Mouse (Mus musculus) embryonic facial prominence, embryonic 14.5 days (tissue): ENCODE measurements around the gene Syn3. TPM values are rescaled to one million over a fixed set of nuclear protein-coding genes. Genes with fewer than 3 reads are reported as not detected.
A peak's percentile ranks its signal among the peaks of the same experiment; 100 is the strongest.

ENCODE experiments used
- ATAC-seq: fragments of 200-750 bp; cut with Nextera tagmentation; 2 replicates; pipeline ENCODE4 v1.8.0; 2017; ENCODE audit warnings: low read depth, moderate number of reproducible peaks, moderate TSS enrichment
- DNase-seq: peaks from one replicate; pipeline ENCODE4 v3.0.0-alpha.2; 2015; ENCODE audit warnings: low spot score
- H3K27ac ChIP-seq: fragments of 300-500 bp; sonication (generic); replicated peaks from 2 replicates; pipeline ENCODE4 v1.5.1; 2014; ENCODE audit warnings: low read depth, mild to moderate bottlenecking, low read length, moderate library complexity
- H3K27me3 ChIP-seq: fragments of 300-500 bp; sonication (generic); replicated peaks from 2 replicates; pipeline ENCODE4 v1.6.1; 2014; ENCODE audit warnings: low read length; ENCODE audit not compliant: control insufficient read depth, insufficient read depth
- H3K36me3 ChIP-seq: fragments of 300-500 bp; sonication (generic); 2 replicates; pipeline ENCODE4 v1.6.1; 2014; ENCODE audit warnings: low read length, mixed read lengths; ENCODE audit not compliant: control insufficient read depth, insufficient read depth
- H3K4me1 ChIP-seq: fragments of 300-500 bp; sonication (generic); 2 replicates; pipeline ENCODE4 v1.6.1; 2014; ENCODE audit warnings: antibody characterized with exemption, low read length; ENCODE audit not compliant: control insufficient read depth, insufficient read depth
- H3K4me2 ChIP-seq: fragments of 300-500 bp; sonication (generic); 2 replicates; pipeline ENCODE4 v1.6.1; 2014; ENCODE audit warnings: low read depth, mild to moderate bottlenecking, low read length, moderate library complexity, mixed read lengths
- H3K4me3 ChIP-seq: fragments of 300-500 bp; sonication (generic); 2 replicates; pipeline ENCODE4 v1.5.1; 2014; ENCODE audit warnings: low read depth, mild to moderate bottlenecking, low read length
- H3K9ac ChIP-seq: fragments of 300-500 bp; sonication (generic); 2 replicates; pipeline ENCODE4 v1.6.1; 2014; ENCODE audit warnings: low read depth, mild to moderate bottlenecking, low read length, moderate library complexity, mixed read lengths
- H3K9me3 ChIP-seq: fragments of 300-500 bp; sonication (generic); 2 replicates; pipeline ENCODE4 v1.6.1; 2016; ENCODE audit warnings: low read length; ENCODE audit not compliant: control insufficient read depth
- WGBS: fragments of 180-500 bp; shearing (Covaris S2); extraction: QIAGEN DNeasy Blood & Tissue Kit; methylation state at CpG from one replicate; pipeline ENCODE4 v1.1.7; 2014; 5-methylcytosine and 5-hydroxymethylcytosine counted together
- polyA plus RNA-seq: library from polyadenylated mRNA; unstranded; fragments of >200 nt; fragmentation: Nextera tagmentation; extraction: Ambion mirVana; gene quantifications from 2 replicates; pipeline ENCODE4 v1.2.1, GENCODE M21; 2014

Gene Syn3
- polyA plus RNA-seq, 1 experiment from 2014 or later, result 2.4 TPM

GRCm38 (mm10) chr10:86363669-86364309 is 134.9 kb downstream of the Syn3 start:
- ATAC-seq (no peak), DNase-seq (no peak)
- Histone ChIP-seq H3K4me2 (no peak overlapping the region), H3K4me3 (no peak overlapping the region), H3K36me3 (no peaks in the 10 kb centered on the region), H3K9me3 (no peaks in the 10 kb centered on the region), H3K9ac (no peak overlapping the region), H3K27ac (no peak overlapping the region), H3K27me3 (no peaks in the 10 kb centered on the region), H3K4me1 (peaks cover 35% of the 10 kb centered on the region)
- WGBS, result 75% methylated on average over 8 of the region's 8 CpGs

- H3K4me1 ChIP-seq, result peaks cover 18% of the 10 kb centered on the region
- WGBS, result 21% methylated on average over 4 of the region's 4 CpGs
- H3K4me2 ChIP-seq, result no peak overlapping the region
- H3K36me3 ChIP-seq, result no peaks in the 10 kb centered on the region
- no peaks in the 10 kb centered on the region for H3K9me3 ChIP-seq
- DNase-seq (peak; percentile 79), ATAC-seq (peak; percentile 55; the same call in 1 of the 2 replicates)
- H3K27me3 ChIP-seq, result no peaks in the 10 kb centered on the region
- no peak overlapping the region for H3K9ac ChIP-seq
- no peak overlapping the region for H3K27ac ChIP-seq
- no peak overlapping the region for H3K4me3 ChIP-seq
Observed at GRCm38 (mm10) chr10:86359699-86360098, 139.0 kb downstream of the Syn3 start.

DNA sequence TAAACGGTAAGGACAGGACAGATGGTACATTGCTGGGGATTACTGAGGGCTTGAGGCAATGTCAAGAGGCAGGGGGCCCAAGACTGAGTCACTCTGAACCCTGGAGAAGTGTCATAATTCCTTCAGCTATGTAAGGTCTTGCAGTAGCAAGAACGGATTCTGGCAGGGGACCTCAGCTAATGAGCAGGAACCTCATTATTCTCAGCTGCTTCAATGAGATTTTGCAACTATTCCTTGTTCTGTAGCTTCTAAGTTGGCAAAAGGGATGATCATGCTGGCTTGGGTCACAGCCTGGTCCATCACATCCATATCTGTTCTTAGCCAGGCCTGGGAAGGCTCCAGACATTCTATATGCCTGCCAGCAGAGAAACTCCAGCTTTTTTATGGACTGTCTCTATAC is 139.5 kb downstream of the Syn3 start:
- DNase-seq (no peak), ATAC-seq (no peak)
- Histone ChIP-seq H3K27me3 (no peaks in the 10 kb centered on the region), H3K4me1 (peaks cover 15% of the 10 kb centered on the region), H3K4me2 (no peak overlapping the region), H3K27ac (no peak overlapping the region), H3K36me3 (no peaks in the 10 kb centered on the region), H3K4me3 (no peak overlapping the region), H3K9me3 (no peaks in the 10 kb centered on the region), H3K9ac (no peak overlapping the region)
- 60% methylated on average over 2 of the region's 2 CpGs for WGBS

DNA sequence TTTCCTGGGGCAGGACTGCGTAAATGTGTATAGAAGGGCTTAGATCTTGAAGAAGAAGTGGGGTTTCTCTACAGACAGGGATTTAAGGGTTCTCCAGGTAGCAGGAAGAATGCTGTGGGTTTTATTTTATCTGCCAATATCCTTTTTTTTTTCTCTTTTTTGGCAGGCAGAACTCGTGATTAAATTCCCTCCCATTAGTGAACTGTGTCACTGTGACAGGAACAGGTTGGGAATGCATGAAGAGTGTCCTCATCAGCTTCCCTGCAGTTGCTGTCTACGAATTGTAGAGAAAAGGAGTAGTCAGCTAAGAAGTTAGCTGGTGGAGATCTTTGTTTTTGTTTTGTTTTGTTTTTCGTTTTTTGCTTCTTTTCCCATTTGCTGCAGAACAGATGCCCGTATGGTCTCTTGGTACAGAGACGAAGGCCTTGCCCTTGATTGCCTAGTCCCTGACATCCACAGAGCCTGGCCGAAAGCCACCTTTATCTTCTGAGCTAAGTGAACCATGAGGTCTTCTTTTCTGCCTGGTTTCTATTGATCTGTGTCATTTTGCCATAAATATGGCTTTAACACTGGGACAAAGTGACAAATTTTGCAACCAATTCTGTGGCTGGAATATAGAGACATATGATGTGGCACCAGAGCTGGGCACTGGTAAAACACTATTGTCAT is 140.3 kb downstream of the Syn3 start:
- Histone ChIP-seq H3K9me3 (no peaks in the 10 kb centered on the region), H3K9ac (no peak overlapping the region), H3K36me3 (no peaks in the 10 kb centered on the region), H3K4me2 (no peak overlapping the region), H3K27ac (no peak overlapping the region), H3K27me3 (no peaks in the 10 kb centered on the region), H3K4me1 (peaks cover 14% of the 10 kb centered on the region), H3K4me3 (no peak overlapping the region)
- DNase-seq (no peak), ATAC-seq (no peak)
- WGBS, result 79% methylated on average over 7 of the region's 7 CpGs

DNA sequence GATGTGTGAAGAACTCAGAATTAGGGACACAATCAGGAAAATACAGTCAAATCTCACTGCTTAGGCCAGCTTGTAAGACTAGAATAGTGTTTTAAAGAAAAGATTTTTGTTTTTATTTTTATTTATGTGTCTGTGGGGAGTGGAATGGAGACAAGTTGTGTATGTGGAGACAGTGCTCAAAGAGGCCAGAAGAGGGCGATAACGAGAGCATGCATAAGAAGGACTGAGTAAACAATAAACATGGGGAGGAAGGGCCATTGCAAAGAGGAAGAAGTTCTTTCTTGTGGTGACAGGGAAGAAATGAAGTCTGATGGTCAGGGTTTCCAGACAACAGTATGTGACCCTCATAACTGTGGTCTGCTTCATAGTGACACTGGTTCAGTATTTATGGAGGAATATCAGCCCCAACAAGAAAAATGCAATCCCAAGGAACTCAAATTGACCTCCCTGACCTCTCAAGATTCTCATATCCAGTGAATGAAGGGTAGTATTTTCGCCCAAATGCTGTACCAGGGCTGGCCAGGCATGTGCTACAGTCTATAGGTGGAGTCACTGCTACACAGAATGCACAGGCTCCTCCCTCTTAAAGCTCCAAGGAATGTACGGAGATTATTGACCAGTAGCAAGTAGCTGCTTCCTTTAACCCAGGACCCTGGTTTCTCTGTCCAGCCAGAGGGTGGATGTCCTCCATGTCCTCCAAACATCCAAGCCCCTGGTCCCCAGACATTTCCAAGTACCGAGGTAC is 141.7 kb downstream of the Syn3 start:
- peaks cover 14% of the 10 kb centered on the region for H3K4me1 ChIP-seq

DNA sequence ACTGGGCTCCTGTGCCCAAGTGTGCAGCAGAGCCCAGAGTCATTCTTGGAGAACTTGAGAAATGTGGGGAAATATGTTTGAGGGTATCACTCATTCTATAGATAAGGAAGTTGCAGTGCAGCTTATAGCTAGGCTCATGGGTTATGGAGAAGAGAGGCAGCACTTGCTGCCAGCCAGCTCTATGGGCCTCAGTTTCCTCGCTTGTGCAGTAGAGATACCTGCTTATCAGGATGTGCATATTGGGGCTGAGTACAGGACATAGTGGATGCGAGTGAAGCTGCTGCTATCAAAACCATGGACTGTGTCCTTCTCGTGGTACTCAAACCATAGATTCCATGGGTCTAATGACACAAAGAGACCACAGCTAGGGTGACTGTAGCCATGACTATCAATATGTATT is 146.2 kb downstream of the Syn3 start:
- H3K4me2 ChIP-seq, result no peak overlapping the region
- H3K27me3 ChIP-seq, result no peaks in the 10 kb centered on the region
- peaks cover 5% of the 10 kb centered on the region; the same call in 1 of the 2 replicates for H3K36me3 ChIP-seq
- DNase-seq (no peak), ATAC-seq (no peak)
- H3K27ac ChIP-seq, result no peak overlapping the region
- H3K9ac ChIP-seq, result no peak overlapping the region
- WGBS, result 88% methylated on average over 3 of the region's 3 CpGs
- H3K4me3 ChIP-seq, result no peak overlapping the region
- H3K4me1 ChIP-seq, result no peaks in the 10 kb centered on the region
- H3K9me3 ChIP-seq, result no peaks in the 10 kb centered on the region

More for the DNA sequence above, 141.7 kb downstream of the Syn3 start:
- Histone ChIP-seq H3K36me3 (no peaks in the 10 kb centered on the region), H3K4me2 (no peak overlapping the region), H3K9me3 (no peaks in the 10 kb centered on the region), H3K4me3 (no peak overlapping the region), H3K9ac (no peak overlapping the region), H3K27me3 (no peaks in the 10 kb centered on the region), H3K27ac (no peak overlapping the region)
- ATAC-seq, result no peak
- DNase-seq, result no peak
- WGBS, result 58% methylated on average over 5 of the region's 5 CpGs

DNA sequence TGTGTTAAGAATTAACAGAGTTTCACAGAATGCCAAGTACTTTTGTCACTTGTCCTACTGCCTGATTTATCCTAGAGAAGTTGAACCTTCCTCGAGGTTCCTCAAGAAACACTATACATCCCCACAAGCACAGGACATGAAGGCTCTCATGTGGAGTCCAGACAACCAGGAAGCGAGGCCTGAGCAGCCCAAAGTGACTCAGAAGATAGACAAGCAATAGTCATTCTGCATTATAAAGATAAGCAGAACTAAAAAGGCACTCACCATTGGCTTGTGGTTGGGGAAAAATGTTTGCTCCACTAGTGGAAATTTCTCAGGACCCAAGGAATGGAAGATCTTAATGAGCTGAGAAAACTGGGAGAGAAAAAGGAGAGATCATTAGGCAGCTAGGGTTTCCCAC is 147.4 kb downstream of the Syn3 start:
- WGBS, result 77% methylated on average over 2 of the region's 2 CpGs
- Histone ChIP-seq H3K36me3 (peaks cover 9% of the 10 kb centered on the region), H3K9me3 (no peaks in the 10 kb centered on the region), H3K4me1 (0 out of 2 replicates have a peak, but pooled peaks cover under 1% of the 10 kb centered on the region), H3K27ac (no peak overlapping the region), H3K9ac (no peak overlapping the region), H3K4me2 (no peak overlapping the region), H3K27me3 (no peaks in the 10 kb centered on the region), H3K4me3 (no peak overlapping the region)
- DNase-seq, result no peak
- ATAC-seq, result no peak

DNA sequence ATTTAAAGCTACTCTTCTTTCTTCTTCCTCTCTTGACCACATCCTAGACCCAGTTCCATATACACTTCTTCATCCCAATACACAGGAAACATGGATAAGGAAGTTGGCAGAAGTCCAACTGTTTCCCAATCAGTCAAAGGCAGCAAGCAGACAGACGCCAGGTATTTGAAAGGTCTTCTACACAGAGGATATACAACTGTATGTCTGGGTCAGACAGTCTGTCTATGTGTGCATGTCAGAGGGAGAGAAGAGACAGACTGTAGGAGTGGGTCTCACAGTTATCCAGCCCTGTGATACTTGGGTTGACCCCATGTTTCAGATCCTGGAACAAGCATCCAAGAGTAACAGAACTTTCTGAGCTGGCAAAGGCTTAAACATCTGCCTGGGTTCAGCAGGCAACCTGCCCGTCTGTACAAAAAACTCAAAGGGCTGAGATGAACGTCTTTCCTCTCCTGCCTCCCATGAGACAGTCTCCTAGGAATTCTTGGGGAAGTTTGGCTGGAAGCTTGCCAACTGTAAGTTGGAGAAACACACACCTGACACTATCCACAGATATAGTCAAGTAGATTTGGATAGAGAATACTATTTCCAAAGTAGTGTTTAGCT is 152.4 kb downstream of the Syn3 start:
- Histone ChIP-seq H3K9ac (no peak overlapping the region), H3K4me2 (no peak overlapping the region), H3K27me3 (no peaks in the 10 kb centered on the region), H3K9me3 (no peaks in the 10 kb centered on the region), H3K4me1 (0 out of 2 replicates have a peak, but pooled peaks cover 3% of the 10 kb centered on the region), H3K27ac (no peak overlapping the region), H3K4me3 (no peak overlapping the region), H3K36me3 (peaks cover 23% of the 10 kb centered on the region)
- WGBS, result 31% methylated on average over 3 of the region's 3 CpGs
- ATAC-seq, result 0 out of 2 replicates have a peak, but pooled peaks have one; percentile 34
- DNase-seq, result peak; percentile 41
